Mouse (Mus musculus) left cerebral cortex, postnatal 14 days (tissue): ENCODE data around the gene Tada3. TPM values are rescaled to one million over a fixed set of nuclear protein-coding genes. Genes with fewer than 3 reads are reported as not detected.

ENCODE experiments used
- DNase-seq, 2 experiments: peaks; one replicate each; pipeline ENCODE4 v3.0.0; 2021 to 2022; ENCODE audit warnings: low spot score in 2 of 2, mixed read lengths in 1 of 2
- intact Hi-C: fragments of 180-260 bp; cut with DNase I; formaldehyde crosslinking; loops from one replicate; pipeline ENCODE4 v1.15.1; 2025
- total RNA-seq, 2 experiments: library from RNA; stranded (reverse); gene quantifications; 2 replicates each; pipeline ENCODE4 v1.2.3; 2021

Gene Tada3
- total RNA-seq, 2 experiments from 2014 or later, result 48.6 to 56.8 TPM

DNA sequence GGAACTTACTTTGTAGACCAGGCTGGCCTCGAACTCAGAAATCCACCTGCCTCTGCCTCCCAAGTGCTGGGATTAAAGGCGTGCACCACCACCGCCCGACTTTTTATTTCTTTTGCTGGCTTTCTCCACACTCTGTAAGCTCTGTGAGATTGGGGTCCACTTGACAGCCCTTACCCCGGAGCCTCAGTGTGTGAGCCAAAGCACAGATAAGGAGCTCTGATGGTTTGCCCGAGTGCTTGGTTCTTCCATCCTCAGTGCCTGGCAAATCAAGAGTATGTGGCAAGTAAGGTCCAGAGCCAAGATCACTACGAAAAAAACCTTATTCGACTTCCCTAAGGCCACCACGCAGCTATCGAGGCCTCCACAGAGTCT lies 14.3 kb upstream of the Tada3 start:
- intact Hi-C loops, result no loop called here
- DNase-seq, result no peak

DNA sequence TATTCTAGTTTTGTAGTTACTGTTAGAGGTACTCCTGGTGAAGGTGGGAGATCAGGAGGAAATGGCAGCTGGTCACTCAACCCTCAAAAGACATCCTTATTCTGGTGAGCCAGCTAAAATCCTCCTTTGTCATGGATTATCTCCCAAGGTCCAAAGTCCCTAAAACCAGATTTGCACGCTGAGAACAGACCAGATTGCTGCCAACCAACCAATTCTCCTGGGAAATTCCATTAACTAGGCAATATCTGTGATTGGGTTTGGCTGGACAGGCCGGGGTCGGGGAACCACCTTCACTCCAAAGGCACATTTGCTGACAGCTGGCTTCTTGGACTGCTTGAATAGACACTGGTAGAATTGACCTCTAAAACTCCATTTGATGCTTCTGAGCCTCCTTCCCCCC lies 13.0 kb upstream of the Tada3 start:
- intact Hi-C loops, result no loop called here
- no peak for DNase-seq

DNA sequence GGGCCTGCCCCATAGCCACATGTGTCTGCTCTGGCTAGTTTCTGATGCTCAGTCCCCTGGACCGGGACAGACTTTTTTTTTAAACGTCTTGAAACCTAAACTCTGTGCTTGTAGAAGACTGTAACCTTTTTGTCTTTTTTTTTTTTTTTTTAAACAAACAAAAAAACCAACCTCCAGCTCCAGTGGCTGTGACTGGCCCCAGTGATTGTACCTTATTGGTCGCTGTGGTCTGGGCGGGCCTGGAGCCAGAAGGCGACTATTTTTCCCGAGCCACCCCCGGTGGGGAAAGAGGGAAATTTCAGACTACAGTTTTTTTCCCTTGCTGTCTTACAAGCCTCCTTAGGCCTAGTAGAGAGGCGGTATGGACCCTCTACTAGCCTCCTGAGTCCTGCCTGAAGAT lies 11.3 kb upstream of the Tada3 start, which contains the start of gene Ttll3:
Gene Ttll3 (plus strand): TSS at position 301 of the 400 bp plus-strand sequence.
- no peak for DNase-seq
- intact Hi-C loops, result no loop called here

DNA sequence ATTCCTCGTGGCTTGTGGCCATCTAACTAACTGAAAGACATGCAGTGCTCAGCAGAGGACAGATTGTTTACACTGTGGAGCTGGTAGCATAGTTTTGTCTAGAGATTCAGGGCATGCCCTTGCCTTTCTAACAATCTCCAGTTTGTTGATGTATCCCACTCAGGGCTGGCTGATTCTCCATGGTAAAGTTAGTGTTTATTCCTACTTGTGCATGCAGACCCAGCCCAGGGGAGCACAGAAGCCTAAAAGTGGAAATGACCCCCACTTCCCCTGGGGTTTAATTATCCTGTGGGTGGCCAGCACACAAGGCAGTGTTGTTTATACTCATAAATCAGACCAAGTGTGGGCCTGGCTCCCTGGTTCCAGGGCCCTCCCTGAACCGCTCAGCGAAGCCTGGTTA lies 8.3 kb upstream of the Tada3 start:
- intact Hi-C loops, result no loop called here
- DNase-seq, result no peak

DNA sequence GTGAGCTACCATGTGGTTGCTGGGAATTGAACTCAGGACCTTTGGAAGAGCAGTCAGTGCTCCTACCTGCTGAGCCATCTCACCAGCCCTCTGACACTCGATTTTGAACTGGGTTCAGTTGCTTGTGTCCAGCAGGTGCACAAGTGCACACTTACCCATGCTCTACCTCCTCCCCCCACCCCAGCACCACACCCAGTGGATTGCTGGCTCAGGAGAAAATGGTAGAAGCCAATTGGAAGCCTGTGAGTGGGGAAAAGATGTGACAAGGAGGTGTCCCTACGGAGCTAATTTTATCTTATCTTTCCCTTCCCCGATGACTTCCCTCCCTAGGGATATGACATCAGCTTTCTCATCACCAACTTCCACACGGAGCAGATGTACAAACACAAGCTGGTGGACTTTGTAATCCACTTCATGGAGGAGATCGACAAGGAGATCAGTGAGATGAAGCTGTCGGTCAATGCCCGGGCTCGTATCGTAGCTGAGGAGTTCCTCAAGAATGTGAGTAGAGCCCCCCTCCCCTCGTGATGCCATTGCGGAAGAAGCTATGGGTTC lies 7.6 kb upstream of the Tada3 start:
- DNase-seq, result no peak
- intact Hi-C loops, result no loop called here

DNA sequence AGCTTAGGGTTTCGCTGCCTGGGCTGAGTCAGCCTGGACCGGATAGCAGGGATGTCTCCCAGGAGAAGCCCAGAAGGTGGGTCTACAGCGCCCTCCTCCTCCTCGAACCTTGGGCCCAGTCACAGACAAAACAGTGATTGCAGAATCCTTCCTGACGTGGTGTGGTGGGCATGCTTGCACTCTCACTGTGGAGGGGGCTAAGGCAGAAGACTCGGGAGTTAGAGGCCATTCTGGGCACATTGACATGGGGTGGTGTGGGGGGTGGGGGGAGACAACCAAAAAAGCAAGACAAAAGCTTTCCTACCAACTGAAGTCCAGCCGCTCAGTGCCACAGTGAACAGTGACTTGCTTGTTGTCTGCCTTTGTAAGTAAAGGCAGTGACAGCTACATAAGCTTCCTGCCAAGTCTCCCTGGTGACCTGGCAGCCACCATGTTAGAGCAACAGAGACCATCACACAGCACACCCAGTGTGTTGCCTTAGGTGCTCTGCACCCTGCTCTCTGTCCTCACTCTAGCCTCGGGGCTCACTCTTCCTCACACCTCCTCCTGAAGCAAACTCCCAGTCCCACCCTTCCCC lies 6.8 kb upstream of the Tada3 start:
- DNase-seq, result peak in 1 of 2 experiments; percentile 45
- intact Hi-C loops, result no loop called here

DNA sequence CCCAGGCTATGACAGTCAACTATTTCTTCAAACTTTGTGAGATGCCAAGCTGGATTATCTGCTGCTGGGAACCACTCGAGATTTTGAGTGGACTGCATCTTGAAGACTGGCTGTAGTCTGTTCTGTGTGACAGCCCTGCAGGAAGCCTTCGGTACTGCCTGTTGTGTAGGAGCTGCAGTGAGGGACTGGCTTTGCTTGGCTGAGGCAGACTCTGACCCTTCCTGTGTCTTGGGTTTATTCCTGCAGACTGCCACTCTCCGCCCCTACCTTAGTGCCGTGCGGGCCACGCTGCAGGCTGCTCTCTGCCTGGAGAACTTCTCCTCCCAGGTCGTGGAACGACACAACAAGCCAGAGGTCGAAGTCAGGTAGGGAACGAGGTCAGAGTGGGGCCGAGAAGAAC lies 2.8 kb upstream of the Tada3 start:
- no peak for DNase-seq
- intact Hi-C loops, result no loop called here

DNA sequence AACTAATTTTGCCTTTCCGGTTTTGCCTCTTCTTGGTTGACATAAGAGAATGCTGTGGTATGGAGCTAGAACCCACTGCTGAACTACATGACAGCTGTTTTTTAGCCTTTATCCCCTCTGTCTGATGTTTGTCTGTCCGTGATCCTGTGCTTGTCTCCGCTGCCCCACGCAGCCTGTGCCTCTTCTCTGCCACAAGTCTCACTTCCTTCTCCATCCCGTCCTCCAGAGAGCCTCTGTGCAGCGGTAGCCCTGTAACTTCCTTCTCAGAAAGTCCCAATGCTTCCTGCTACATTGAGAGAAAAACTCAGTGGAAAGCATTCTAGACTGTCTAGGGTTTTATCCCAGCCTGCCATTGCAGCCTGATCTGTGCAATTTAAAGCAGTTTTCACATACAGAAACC lies 1.6 kb upstream of the Tada3 start:
- intact Hi-C loops, result loop anchor here (5.0 kb wide), 1 partner anchor 37 kb away; the partner anchor contains the start of gene Camk1
- DNase-seq, result no peak

DNA sequence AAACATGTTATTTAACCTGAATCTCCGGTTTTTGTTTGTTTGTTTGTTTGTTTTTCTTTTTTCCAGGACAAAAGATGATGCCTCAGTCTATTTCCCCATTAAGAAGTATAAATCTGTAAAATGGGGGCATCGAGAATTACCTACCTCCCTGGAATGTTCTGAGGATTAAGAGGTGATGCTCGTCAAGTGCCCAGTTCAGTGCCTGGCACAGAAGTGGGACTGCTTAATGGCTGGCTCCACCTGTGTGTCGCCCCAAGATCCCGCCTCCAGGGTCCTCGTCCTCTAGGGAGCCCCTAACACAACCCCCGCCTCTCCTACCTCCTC lies 549 bp downstream of the Tada3 start:
- intact Hi-C loops, result loop anchor here (5.0 kb wide), 1 partner anchor 35 kb away; the partner anchor contains the start of gene Camk1

DNA sequence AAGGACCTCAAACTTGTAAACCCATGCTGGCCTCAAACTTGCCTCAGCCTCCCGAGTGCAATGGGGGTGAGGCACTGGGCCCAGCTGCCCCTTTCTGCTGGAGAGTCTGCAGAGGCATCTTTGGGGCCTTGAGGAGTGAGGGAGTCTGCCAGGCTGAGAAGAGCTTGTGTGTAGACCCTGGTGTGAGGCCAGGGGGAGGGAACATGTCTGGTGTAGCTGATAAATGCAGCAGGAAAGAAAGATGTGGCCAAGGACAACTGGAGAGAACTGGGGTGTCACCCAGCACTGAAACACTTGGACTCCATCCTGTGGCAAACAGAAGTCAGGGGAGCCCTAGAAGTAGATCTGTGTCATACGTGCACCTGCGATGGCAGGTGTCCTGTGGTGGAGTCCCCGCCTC lies 4.2 kb downstream of the Tada3 start:
- intact Hi-C loops, result no loop called here
- no peak for DNase-seq

More for the DNA sequence above, 549 bp downstream of the Tada3 start:
- no peak for DNase-seq

DNA sequence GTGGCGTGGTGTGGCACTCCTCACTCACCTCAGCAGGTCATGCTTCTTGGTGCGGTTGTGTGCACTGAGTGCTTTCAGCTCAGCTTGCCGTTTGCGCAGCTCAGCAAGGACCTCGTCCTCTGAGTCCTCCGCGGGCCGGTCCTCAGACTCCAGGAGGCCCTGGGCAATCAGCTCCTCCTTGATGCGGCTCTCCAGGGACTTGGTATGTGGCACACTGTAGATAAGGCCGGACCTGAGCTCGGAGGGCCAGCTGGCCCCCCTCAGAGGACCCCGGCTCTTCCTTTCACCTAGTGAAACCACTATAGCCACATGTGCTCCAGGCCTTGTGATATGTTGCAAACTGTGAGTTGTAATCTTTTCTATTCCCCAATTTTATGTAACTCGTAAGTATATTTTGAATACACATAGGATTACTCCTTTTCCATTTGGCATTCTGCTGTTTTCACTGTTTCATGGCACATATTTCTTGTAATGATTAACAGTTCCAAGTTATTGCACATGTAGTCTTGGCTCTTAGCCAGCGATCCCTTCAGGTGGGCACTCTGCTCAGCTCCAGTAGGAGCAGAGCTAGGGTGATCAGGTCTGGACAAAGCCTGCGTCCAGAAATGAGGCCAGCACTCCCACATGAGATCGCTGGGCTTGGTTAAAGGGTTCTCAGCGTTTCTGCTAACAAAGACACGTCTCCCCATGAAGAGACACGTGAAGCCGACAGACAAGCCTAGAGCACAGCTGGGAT lies 7.3 kb downstream of the Tada3 start:
- intact Hi-C loops, result no loop called here
- no peak for DNase-seq

DNA sequence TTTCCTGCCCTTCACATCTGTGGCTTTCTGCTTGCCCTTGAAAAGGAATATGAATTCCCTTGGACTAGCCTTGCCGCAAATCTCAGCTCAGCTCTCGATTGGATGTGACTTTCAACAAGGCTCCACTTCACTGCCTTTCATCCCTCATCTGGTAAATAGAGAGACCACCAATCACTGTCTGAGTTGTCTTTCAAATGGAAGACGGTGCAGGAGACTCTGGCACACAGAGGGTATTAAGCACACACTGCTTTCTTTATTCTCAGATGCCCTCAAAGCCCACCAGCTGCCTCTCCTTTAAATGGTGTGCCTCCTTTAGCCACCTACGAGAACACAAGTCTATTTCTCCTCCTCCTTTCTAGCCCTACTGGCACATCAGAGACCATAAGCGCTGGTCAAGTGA lies 9.1 kb downstream of the Tada3 start:
- intact Hi-C loops, result no loop called here

DNA sequence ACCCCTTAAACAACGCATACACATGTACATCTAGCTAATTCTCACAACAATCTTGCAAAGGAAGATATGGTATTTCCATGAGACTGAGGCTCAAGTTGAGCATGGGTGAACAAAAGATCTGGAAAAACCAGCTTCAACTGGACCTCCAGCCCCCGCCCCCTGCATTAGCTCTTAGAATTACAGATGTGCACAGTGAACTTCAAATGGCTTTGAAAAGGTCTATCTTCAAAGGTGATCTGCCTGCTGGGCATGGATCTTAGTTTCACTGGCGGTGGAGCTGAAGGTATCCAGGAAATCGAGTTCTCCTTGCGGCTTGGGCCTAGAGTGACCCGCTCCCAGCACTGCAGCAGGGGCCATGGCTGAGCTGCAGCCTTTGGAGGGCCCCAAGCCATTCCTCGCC lies 9.6 kb downstream of the Tada3 start:
- intact Hi-C loops, result no loop called here

More for the DNA sequence above, 9.1 kb downstream of the Tada3 start:
- no peak for DNase-seq

DNA sequence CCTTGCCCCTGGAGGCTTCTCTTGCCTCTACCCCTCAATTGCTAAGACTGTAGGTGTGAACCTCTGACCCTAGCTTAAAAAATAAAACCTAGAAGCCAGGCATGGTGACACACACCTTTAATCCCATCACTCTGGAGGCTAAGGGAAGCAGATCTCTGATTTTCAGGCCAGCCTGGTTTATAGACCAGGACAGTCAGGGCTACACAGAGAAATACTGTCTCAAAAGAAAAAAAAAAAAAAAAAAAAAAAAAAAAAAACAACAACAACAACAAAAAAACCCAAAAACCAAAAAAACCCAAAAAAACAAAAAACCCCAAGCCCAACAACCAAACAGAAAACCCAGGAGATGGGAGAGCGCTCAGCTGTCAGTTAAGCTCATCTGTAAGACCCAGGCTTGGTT lies 10.1 kb downstream of the Tada3 start:
- intact Hi-C loops, result no loop called here
- no peak for DNase-seq

More for the DNA sequence above, 9.6 kb downstream of the Tada3 start:
- no peak for DNase-seq

DNA sequence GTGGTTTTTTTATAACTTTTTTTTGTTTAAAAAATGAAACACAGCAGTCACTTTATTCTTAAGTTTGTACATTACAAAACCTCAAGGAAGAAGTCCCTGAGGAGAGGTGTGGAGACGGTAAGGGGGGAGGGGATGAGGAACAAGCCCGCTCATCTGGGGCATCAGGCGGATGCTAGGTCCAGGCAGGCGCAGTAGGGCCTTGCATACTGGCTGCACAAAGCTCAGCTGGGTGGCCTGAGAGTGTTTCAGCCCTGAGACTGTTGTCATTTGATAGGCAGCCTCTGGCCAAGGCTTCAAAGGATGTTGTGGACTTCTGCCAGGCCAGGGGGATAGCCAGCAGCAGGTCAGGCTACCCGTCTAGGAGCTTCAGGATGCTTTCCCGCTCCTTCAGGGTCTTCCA lies 11.0 kb downstream of the Tada3 start:
- intact Hi-C loops, result no loop called here

DNA sequence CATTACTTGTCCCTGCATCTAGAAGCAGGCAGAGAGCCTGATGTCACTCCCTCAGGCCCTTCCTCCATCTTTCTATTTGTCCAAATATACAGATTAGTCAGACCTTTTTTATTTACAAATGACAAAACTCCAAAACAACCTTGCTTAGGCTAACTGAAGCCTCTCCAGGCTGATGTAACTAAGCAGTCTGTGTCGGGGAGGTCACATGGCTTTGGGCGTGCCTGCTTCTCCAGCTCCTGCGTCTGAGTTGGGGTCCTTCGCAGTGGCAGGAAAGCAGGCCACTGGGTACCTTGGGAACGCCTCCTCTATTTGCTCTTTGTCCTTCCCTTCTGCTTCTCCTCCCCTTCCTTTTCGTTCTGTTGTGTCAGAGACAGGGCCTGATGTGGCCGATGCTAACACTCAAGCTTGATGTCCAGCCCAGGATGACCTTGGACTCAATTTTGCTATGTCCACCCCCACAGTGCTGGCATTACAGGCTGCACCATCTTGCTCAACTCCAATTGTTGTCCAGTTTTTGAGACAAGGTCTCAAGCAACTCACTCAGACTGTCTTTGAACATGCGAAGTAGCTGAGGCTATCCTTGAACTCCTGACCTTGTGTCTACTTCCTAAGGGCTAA lies 13.1 kb downstream of the Tada3 start:
- intact Hi-C loops, result no loop called here
- DNase-seq, result no peak

More for the DNA sequence above, 11.0 kb downstream of the Tada3 start:
- DNase-seq, result no peak

DNA sequence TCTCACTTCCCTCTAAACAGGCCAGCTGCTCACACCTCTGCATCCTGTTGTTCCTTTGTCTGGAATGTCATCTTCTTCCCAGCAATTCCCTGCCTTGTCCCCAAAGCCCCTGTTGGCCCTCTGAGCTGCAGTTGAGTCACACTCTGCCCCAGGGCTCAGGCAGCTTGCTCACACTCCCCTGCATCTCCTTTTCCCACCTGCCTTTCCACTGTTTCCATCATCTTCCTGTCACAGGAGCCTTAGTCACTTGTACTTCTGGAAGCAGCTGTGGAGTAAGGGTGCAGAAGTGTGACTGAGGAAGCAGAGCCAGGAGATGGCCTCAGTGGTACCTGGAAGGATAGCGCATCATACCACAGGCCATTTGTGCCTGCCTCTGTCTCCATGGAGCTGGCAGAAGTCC lies 15.4 kb downstream of the Tada3 start:
- DNase-seq, result no peak
- intact Hi-C loops, result no loop called here

DNA sequence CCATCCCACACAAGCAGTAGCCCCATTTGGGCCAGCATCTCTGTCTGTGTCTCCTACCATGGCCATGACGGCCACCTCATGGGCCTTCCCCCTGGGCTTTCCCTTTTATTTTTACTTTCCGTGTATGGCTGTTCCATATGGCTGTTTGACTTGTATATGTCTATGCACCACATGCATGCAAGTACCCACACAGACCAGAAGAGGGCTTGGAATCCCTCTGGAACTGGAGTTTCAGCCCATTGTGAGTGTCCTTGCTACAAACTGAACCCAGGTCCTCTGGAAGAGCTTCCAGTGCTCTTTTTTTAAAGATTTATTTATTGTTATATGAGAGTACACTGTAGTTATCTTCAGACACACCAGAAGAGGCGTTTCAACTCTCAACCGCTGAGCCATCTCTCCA lies 16.2 kb downstream of the Tada3 start:
- intact Hi-C loops, result no loop called here
- DNase-seq, result no peak

DNA sequence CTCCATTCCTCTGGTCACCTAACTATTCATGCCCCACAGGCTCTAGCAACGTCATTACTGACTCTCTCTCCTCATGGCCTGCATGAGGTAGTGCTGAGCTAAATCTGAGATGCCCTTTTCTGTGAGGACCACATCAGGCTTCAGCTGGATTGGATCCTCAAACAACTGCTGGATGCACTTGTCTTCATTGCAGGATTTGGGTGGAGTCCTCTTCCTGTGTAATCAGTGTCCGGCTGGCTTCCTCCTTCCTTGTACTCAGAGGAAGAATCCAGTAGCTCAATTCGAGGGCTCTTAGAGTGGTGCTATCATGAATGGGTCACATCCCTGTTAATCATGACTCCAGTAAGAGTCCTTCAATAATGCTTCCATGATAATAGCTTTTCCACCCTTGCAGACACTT lies 24.0 kb downstream of the Tada3 start:
- DNase-seq, result no peak
- intact Hi-C loops, result no loop called here

DNA sequence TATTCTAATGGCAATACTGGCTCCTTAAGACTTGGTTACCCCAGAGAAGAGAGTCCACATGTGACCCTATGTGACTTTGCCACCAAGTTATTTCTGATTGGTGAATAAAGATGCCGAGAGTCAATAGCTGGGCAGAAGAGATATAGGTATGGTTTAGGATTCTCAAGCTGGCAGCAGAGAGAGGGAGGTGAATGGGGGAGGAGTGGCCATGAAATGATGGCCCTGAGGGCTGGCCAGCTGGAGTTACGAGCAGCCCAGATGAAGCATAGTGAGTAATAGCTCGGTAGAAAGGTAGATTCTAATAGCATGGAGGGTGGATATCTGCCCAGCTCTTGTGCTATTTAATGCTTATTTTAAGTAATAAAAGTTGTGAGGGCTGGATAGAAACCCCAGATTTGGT lies 24.9 kb downstream of the Tada3 start:
- intact Hi-C loops, result no loop called here
- no peak for DNase-seq

DNA sequence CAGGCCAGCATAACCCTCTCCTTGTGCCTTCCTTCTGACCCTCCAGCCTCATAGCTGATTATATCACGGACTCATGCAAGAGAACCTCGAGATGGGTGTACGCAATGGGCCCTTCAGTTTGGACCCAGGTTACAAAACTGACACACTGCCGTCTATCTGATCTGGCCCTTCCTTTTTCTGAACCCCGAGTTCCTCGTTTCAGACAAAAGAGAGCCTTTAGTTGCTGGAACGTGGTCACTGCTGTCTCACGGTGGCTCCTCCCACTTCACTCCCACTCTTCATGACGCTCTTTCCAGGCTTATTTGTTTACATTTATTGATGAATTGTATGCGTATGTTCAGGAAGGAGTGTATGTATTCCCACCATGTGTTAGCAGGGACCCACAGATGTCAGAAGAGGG lies 26.0 kb downstream of the Tada3 start:
- intact Hi-C loops, result no loop called here
- DNase-seq, result no peak
